Mouse (Mus musculus): Measurements from ENCODE around the gene Hrasls5. TPM values are rescaled to one million over a fixed set of nuclear protein-coding genes. Genes with fewer than 3 reads are reported as not detected.

Gene Hrasls5
- total and polyA plus RNA-seq, 2 experiments, result not detected

DNA sequence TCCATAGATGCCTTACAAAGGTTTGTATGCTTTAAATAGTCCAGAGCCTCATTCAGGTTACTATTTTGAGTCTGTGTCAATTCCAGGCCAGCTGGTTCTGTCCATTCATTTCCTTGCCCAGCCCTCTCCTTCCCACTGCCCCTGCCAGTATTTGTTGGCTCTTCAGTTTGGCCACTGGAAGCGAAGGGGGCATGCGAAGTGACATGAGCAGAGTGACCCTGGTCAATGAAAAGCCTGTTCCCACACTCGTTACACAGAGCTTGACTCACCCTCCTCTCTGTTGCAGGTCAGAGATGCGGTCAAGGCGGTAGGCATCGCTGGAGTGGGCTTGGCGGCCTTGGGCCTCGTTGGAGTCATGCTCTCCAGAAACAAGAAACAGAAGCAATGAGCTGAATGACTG lies 27.1 kb upstream of the Hrasls5 start:
- Histone ChIP-seq H3K36me3 (ENCODE audit: control insufficient read depth, insufficient read depth, low read length) (no peaks in the 10 kb centered on the region; the same call in 1 of the 2 replicates), H3K27ac (replicated peaks; ENCODE audit: insufficient read depth, low read depth, low read length) (no peak overlapping the region), H3K79me2 (ENCODE audit: control insufficient read depth, insufficient read depth, low read length) (no peaks in the 10 kb centered on the region), H3K27me3 (ENCODE audit: control insufficient read depth, insufficient read depth, low read length) (no peaks in the 10 kb centered on the region), H3K9ac (ENCODE audit: low read depth, low read length) (no peak overlapping the region), H3K4me1 (ENCODE audit: control insufficient read depth, insufficient read depth, low read length) (peaks cover 8% of the 10 kb centered on the region; the same call in 1 of the 2 replicates), H3K4me3 (ENCODE audit: insufficient read depth, low read depth, low read length) (no peak overlapping the region)
- TF ChIP-seq POLR2A (IDR thresholded peaks at IDR 0.05; ENCODE audit: extremely low read depth, insufficient read depth, low read length), result no peak
- TF ChIP-seq CTCF (IDR thresholded peaks at IDR 0.05; ENCODE audit: low read depth, low read length), result no peak
- DNase-seq (ENCODE audit: extremely low read depth, low read depth, low spot score), result no peak
- WGBS, result 88% methylated on average over 8 of the region's 8 CpGs

DNA sequence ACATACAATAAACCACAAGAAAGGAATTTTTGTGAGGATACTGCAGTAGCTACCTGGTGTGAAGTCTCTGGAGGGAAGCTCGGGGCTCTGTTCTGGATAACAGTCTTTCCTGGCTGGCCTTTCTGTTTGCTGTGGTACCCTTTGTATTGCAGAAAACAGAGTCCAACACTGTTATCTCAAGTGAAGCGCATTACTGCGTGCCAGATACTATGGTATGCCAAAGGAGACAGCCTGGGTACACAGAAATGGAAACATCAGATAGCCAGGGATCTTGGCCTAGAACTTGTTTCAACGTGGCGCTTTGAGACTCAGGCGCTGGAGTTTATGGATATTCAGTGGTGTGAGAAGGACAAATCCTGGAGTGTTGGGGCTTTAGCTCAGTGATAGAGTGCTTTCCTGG lies 26.6 kb upstream of the Hrasls5 start:
- no peaks in the 10 kb centered on the region; the same call in 1 of the 2 replicates for H3K36me3 ChIP-seq (ENCODE audit: control insufficient read depth, insufficient read depth, low read length)
- TF ChIP-seq POLR2A (IDR thresholded peaks at IDR 0.05; ENCODE audit: extremely low read depth, insufficient read depth, low read length) (no peak), CTCF (IDR thresholded peaks at IDR 0.05; ENCODE audit: low read depth, low read length) (no peak)
- no peaks in the 10 kb centered on the region for H3K27me3 ChIP-seq (ENCODE audit: control insufficient read depth, insufficient read depth, low read length)
- H3K79me2 ChIP-seq (ENCODE audit: control insufficient read depth, insufficient read depth, low read length), result no peaks in the 10 kb centered on the region
- no peak for DNase-seq (ENCODE audit: extremely low read depth, low read depth, low spot score)
- H3K27ac ChIP-seq (replicated peaks; ENCODE audit: insufficient read depth, low read depth, low read length), result no peak overlapping the region
- 0 out of 2 replicates have a peak, but pooled peaks cover 4% of the 10 kb centered on the region for H3K4me1 ChIP-seq (ENCODE audit: control insufficient read depth, insufficient read depth, low read length)
- no peak overlapping the region for H3K4me3 ChIP-seq (ENCODE audit: insufficient read depth, low read depth, low read length)
- H3K9ac ChIP-seq (ENCODE audit: low read depth, low read length), result no peak overlapping the region
- 82% methylated on average over 6 of the region's 6 CpGs for WGBS

DNA sequence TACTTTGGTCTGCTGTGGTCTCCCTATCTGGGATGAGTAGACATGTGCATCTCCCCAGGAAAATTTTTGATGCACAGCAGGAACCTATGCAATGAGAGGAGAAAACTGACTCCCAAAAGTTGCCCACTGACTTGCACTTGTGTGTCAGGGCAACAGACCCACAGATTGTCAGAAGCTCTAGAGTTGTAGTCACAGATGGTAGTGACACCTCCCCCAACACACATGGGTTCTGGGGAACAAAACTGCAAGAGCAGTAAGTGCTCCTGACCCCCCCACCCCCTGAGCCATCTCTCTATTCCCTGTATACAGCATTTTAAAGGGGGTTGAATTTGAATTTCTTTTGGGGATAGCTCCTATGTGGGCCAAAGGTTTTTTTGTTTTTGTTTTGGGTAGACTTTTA lies 21.5 kb upstream of the Hrasls5 start:
- TF ChIP-seq CTCF (IDR thresholded peaks at IDR 0.05; ENCODE audit: low read depth, low read length) (no peak), POLR2A (IDR thresholded peaks at IDR 0.05; ENCODE audit: extremely low read depth, insufficient read depth, low read length) (no peak)

DNA sequence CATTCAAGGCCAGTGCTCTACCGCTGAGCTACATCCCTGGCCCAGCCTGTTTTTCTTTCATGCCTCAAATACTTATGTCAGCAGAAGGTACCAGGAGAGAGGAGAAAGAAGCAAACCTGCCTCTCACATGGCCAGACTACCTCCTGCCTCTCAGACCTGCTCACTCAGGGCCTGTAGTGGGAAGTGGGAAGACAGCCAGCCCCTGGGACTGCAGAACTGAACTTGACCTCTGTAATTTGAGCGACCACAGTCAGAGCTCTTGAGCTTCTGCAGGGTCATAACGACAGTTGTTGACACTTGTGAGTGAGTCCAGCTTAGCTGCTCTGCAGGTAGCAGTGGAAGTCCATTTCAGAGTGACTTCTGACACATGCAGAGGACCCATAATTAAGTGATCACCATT lies 20.3 kb upstream of the Hrasls5 start:
- no peaks in the 10 kb centered on the region; the same call in 1 of the 2 replicates for H3K36me3 ChIP-seq (ENCODE audit: control insufficient read depth, insufficient read depth, low read length)
- no peak overlapping the region for H3K4me3 ChIP-seq (ENCODE audit: insufficient read depth, low read depth, low read length)
- H3K27me3 ChIP-seq (ENCODE audit: control insufficient read depth, insufficient read depth, low read length), result no peaks in the 10 kb centered on the region
- 38% methylated on average over 3 of the region's 3 CpGs for WGBS
- no peaks in the 10 kb centered on the region; the same call in 1 of the 2 replicates for H3K79me2 ChIP-seq (ENCODE audit: control insufficient read depth, insufficient read depth, low read length)
- TF ChIP-seq POLR2A (IDR thresholded peaks at IDR 0.05; ENCODE audit: extremely low read depth, insufficient read depth, low read length) (no peak), CTCF (IDR thresholded peaks at IDR 0.05; ENCODE audit: low read depth, low read length) (no peak)
- H3K9ac ChIP-seq (ENCODE audit: low read depth, low read length), result no peak overlapping the region
- DNase-seq (ENCODE audit: extremely low read depth, low read depth, low spot score), result no peak
- H3K27ac ChIP-seq (replicated peaks; ENCODE audit: insufficient read depth, low read depth, low read length), result no peak overlapping the region
- no peaks in the 10 kb centered on the region for H3K4me1 ChIP-seq (ENCODE audit: control insufficient read depth, insufficient read depth, low read length)

More for the DNA sequence above, 21.5 kb upstream of the Hrasls5 start:
- Histone ChIP-seq H3K4me1 (ENCODE audit: control insufficient read depth, insufficient read depth, low read length) (no peaks in the 10 kb centered on the region), H3K79me2 (ENCODE audit: control insufficient read depth, insufficient read depth, low read length) (no peaks in the 10 kb centered on the region; the same call in 1 of the 2 replicates), H3K27ac (replicated peaks; ENCODE audit: insufficient read depth, low read depth, low read length) (no peak overlapping the region), H3K36me3 (ENCODE audit: control insufficient read depth, insufficient read depth, low read length) (no peaks in the 10 kb centered on the region; the same call in 1 of the 2 replicates), H3K27me3 (ENCODE audit: control insufficient read depth, insufficient read depth, low read length) (no peaks in the 10 kb centered on the region), H3K4me3 (ENCODE audit: insufficient read depth, low read depth, low read length) (no peak overlapping the region), H3K9ac (ENCODE audit: low read depth, low read length) (no peak overlapping the region)
- DNase-seq (ENCODE audit: extremely low read depth, low read depth, low spot score), result no peak

DNA sequence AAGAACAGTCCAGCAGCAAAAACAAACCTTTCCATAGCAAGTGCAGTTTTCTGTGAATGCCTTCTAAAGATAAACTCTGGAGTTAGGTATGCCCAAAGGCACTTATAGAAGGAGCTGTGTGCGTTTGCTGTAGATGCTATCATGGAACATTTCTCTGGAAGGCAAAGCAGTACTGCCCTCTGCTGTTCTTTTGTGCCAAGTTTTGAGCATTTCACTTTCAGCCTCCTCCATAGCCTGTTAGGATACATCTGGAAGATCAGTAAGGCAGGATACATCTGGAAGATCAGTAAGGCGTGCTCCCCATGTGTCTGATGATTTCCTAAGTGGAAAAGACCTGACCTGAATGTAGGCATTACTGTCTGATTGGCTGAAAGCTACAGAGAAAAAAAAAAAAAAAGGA lies 16.8 kb upstream of the Hrasls5 start:
- Histone ChIP-seq H3K27me3 (ENCODE audit: control insufficient read depth, insufficient read depth, low read length) (no peaks in the 10 kb centered on the region), H3K9ac (ENCODE audit: low read depth, low read length) (no peak overlapping the region), H3K27ac (replicated peaks; ENCODE audit: insufficient read depth, low read depth, low read length) (no peak overlapping the region), H3K4me3 (ENCODE audit: insufficient read depth, low read depth, low read length) (no peak overlapping the region), H3K79me2 (ENCODE audit: control insufficient read depth, insufficient read depth, low read length) (no peaks in the 10 kb centered on the region; the same call in 1 of the 2 replicates), H3K4me1 (ENCODE audit: control insufficient read depth, insufficient read depth, low read length) (no peaks in the 10 kb centered on the region), H3K36me3 (ENCODE audit: control insufficient read depth, insufficient read depth, low read length) (no peaks in the 10 kb centered on the region)
- DNase-seq (ENCODE audit: extremely low read depth, low read depth, low spot score), result peak; percentile 34
- peak; percentile 67 for TF ChIP-seq CTCF (IDR thresholded peaks at IDR 0.05; ENCODE audit: low read depth, low read length)
- no peak for TF ChIP-seq POLR2A (IDR thresholded peaks at IDR 0.05; ENCODE audit: extremely low read depth, insufficient read depth, low read length)
- WGBS, result 20% methylated on average over 2 of the region's 2 CpGs

DNA sequence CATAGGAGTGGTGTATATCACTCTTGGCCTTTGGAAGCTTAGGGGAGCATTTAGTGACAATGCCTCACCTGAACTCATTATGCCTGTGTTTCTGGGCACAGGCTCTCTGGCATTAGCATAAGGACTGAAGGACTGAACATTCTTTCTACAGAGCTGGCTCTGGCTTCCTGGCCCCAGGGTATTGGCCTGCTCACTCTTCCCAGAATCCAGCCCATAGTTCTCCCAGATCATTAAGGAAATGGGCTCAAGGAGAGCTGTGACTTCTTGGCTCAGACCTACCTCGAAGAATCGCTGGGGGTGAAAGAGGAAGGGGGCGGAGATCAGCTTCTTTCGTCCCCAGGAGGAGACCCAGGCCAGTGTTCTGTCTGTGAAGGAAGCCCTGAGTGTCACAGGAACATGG lies 13.9 kb upstream of the Hrasls5 start:
- Histone ChIP-seq H3K9ac (ENCODE audit: low read depth, low read length) (no peak overlapping the region), H3K79me2 (ENCODE audit: control insufficient read depth, insufficient read depth, low read length) (no peaks in the 10 kb centered on the region; the same call in 1 of the 2 replicates), H3K36me3 (ENCODE audit: control insufficient read depth, insufficient read depth, low read length) (no peaks in the 10 kb centered on the region), H3K27ac (replicated peaks; ENCODE audit: insufficient read depth, low read depth, low read length) (no peak overlapping the region), H3K27me3 (ENCODE audit: control insufficient read depth, insufficient read depth, low read length) (no peaks in the 10 kb centered on the region), H3K4me1 (ENCODE audit: control insufficient read depth, insufficient read depth, low read length) (no peaks in the 10 kb centered on the region), H3K4me3 (ENCODE audit: insufficient read depth, low read depth, low read length) (no peak overlapping the region)
- 71% methylated on average over 4 of the region's 4 CpGs for WGBS
- TF ChIP-seq CTCF (IDR thresholded peaks at IDR 0.05; ENCODE audit: low read depth, low read length), result no peak
- TF ChIP-seq POLR2A (IDR thresholded peaks at IDR 0.05; ENCODE audit: extremely low read depth, insufficient read depth, low read length), result no peak
- no peak for DNase-seq (ENCODE audit: extremely low read depth, low read depth, low spot score)

Measured in liver, adult 2 months (tissue).